Mouse (Mus musculus) heart, adult 2 months (tissue): ENCODE measurements around the gene Heg1.

Source experiments
- CTCF ChIP-seq: fragments of 200-600 bp; IDR thresholded peaks from 2 replicates; pipeline ENCODE4 v1.8.1; 2022; ENCODE audit warnings: antibody characterized with exemption, mild to moderate bottlenecking, moderate library complexity
- EP300 ChIP-seq: fragments of 200-500 bp; IDR thresholded peaks from 2 replicates; pipeline ENCODE4 v1.6.1; 2011; ENCODE audit warnings: low read depth, low read length, control low read depth; ENCODE audit not compliant: insufficient read depth

DNA sequence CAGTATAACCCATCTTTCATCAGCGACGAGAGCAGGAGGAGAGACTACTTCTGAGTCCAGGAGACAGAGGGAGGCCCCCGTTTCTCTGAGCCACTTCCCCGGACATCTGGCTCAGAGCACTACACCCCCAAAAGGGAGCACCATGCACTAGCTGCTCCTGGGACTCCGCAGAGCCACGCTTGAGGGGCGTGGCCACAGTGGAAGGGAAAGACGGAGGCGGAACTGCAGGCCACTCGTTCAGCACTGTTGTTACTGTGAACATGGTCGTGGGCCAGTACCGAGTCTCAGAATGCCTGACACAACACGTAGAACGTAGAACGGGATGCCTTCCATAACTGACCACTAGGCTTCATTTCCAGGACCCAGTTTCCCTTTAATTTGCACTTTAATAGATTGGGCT lies 82.6 kb downstream of the Heg1 start:
- TF ChIP-seq EP300 (no peak), CTCF (no peak)
